Mouse (Mus musculus) embryo, embryonic 11.5 days (tissue): ENCODE measurements around the gene Usp3.

Experiments
- DNase-seq: peaks from one replicate; pipeline ENCODE4 v3.0.0-alpha.2; 2012; ENCODE audit warnings: low read depth, low spot score

Gene Usp3

GRCm38 (mm10) chr9:66592708-66593612 is at the start of gene Usp3:
Gene Usp3, minus strand, starts transcription at chr9:66593142.
- peak; percentile 94 for DNase-seq

GRCm38 (mm10) chr9:66640491-66640890 is 47.5 kb upstream of the Usp3 start:
- DNase-seq: no peak

- DNase-seq: no peak
Measured at GRCm38 (mm10) chr9:66639626-66640025, 46.7 kb upstream of the Usp3 start.

DNA sequence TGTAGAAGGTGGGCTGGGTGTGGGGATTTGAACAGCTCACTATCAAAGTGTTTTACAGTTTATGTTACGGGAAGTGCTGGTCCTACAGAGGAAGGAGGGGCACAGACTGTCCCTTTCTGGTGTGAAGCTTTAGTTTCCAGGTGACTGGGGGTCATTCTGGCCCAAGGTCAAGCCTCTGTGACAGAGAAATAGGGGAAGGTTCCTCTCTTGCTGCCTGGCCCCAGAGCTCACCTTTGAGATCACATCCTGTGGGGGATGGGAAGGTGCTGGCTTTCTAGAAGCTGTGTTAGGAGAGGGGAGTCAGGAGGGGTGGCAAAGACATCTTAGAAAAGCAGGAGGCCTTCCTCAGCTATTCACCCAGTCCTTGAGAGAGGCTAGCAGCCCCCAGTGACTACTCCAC is 39.5 kb upstream of the Usp3 start:
- DNase-seq: no peak

GRCm38 (mm10) chr9:66630931-66631330 is 38.0 kb upstream of the Usp3 start:
- DNase-seq: no peak

- DNase-seq: no peak
Measured at GRCm38 (mm10) chr9:66626661-66627060, 33.7 kb upstream of the Usp3 start.

GRCm38 (mm10) chr9:66625974-66626530 is 33.1 kb upstream of the Usp3 start:
- no peak for DNase-seq

- no peak for DNase-seq
Measured at GRCm38 (mm10) chr9:66624873-66625272, 31.9 kb upstream of the Usp3 start.

DNA sequence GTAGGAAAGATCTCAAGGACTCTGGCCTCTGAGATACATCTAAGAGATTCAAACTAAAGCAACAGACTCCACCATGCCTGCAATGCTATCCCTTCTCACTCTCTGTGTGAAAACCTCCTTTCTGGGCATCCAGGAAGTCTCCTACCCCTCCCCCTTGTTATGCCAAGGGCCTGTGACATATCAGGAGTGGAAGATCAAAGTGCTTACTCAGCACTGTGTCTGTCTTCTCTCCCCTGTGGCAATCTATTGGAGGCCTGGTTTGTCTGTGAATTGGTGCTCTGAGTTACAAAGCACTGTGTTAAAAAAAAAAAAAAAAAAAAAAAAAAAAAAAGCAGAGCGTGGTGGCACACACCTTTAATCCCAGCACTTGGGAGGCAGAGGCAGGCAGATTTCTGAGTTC is 30.7 kb upstream of the Usp3 start:
- no peak for DNase-seq

DNA sequence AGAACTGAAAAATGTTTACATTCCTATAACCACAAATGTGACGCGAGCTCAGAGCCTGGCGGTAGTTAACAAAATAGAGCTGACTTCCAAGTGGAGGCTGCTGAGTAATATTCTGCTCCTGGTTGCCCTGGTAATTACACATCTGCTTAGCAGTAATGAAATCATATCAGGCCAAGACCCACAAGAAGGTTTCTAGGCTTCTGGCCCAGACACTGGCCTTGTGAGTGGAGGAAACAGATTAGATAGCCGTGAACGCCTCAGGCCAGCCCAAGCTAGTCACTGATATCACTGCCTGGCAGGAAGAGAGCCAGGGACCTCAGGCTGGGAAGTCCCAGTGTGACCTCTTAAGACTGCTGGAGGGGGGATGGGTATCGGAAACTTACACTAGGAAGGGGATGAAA is 27.6 kb upstream of the Usp3 start:
- DNase-seq: peak; percentile 31

DNA sequence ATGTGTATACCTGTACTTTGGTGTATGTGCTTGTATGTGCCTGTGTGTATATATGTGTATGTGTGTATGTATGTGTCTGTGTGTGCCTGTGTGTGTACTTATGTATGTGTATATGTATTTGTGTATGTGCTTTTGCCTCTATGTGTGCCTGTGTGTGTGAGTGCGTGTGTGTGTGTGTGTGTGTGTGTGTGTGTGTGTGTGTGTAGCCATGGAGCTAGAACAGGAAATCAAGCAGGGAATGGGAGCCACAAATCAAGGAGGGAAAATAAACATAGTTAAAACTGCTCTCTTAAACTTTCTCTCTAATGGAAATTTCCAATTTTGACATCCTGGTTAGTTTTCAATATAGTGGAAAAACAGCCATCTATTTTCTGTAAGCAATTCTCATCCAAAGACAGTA is 27.1 kb upstream of the Usp3 start:
- no peak for DNase-seq

DNA sequence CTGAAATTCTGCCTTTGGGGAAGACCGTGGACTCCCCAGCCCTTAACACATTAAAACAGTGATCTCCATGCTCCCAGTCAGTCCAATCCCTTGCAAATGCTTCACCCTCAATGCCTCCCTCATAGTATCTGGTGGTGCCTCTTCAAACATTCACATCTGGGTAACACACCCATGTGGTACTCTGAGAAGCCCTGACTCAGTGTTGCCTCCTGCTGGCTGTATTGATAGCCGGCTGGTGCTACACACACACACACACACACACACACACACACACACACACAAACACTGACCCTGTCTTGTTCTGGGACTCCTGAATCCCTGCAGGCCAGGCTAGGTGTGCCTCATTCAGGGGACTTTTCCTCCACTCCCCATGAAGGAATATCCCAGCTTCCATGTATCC is 24.9 kb upstream of the Usp3 start:
- no peak for DNase-seq

- DNase-seq: no peak
Measured at GRCm38 (mm10) chr9:66616858-66617257, 23.9 kb upstream of the Usp3 start.

GRCm38 (mm10) chr9:66615141-66615540 is 22.2 kb upstream of the Usp3 start:
- no peak for DNase-seq

GRCm38 (mm10) chr9:66614547-66614946 is 21.6 kb upstream of the Usp3 start:
- no peak for DNase-seq

DNA sequence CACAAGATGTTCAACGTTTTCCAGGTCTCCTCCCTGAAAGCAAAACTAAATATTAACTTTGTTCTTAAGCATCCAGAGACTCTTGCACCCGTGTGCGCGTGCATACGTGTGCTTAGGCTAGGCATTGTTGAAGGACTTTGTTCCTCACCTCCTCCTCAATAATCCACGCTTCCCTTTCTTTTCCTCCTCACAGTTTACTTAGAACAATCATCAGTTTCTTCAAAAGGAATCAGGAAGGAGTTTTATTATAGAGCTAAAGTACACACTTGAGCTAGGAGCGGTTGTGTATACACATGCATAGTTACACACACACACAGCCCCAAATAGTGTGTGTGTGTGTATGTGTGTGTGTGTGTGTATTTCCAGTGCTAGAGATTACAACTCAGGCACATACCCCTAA is 20.7 kb upstream of the Usp3 start:
- DNase-seq: no peak

- DNase-seq: peak; percentile 65
Measured at GRCm38 (mm10) chr9:66611478-66612093, 18.6 kb upstream of the Usp3 start.

DNA sequence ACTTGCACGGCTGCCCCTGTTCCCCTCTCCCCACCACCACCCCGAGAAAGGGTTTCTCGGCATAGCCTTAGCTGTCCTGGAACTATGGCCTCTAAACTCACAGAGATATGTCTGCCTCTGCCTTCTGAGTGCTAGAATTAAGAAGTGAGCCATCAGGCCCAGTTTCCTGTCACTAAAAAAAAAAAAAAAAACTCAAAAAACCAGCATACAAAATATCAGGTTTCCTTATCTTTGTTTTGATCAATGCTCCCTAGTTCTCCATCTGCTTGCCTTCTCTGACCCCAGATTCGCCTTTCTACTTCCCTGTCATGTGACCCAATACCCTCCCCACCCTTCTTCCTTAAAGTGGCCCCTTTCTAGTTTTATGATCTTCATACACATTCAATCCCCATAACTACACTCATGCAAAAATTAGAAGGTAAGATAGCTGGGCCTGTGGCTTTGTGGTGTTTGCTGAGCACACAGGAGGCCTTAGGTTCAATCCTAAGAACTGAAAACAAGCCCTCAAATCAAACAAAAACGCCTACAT is 15.9 kb upstream of the Usp3 start:
- DNase-seq: no peak

- no peak for DNase-seq
Measured at GRCm38 (mm10) chr9:66606851-66607250, 13.9 kb upstream of the Usp3 start.

GRCm38 (mm10) chr9:66605876-66606750 is 13.2 kb upstream of the Usp3 start:
- DNase-seq: no peak

- DNase-seq: no peak
Measured at GRCm38 (mm10) chr9:66604349-66605206, 11.6 kb upstream of the Usp3 start.
